Mouse (Mus musculus) E14TG2a.4 (cell line): ENCODE results near the gene Zfp598.
A peak's percentile ranks its signal among the peaks of the same experiment; 100 is the strongest.
"Not testable (repeated sequence)": the region's sequence is repeated elsewhere in the genome, so short reads cannot be mapped to it uniquely, and the experiment has no call there.

ENCODE experiments used
- H3K27me3 ChIP-seq: 2 replicates; pipeline ENCODE4 v1.6.1; 2014; ENCODE audit warnings: low read length, control low read depth; ENCODE audit not compliant: insufficient read depth
- H3K36me3 ChIP-seq: 2 replicates; pipeline ENCODE4 v1.6.1; 2014; ENCODE audit warnings: low read length, control low read depth; ENCODE audit not compliant: insufficient read depth
- H3K4me1 ChIP-seq: replicated peaks from 2 replicates; pipeline ENCODE4 v1.6.1; 2014; ENCODE audit warnings: low read depth, low read length, control low read depth
- H3K4me3 ChIP-seq: replicated peaks from 2 replicates; pipeline ENCODE4 v1.5.1; 2014; ENCODE audit warnings: mild to moderate bottlenecking, low read length
- H3K9me3 ChIP-seq: 2 replicates; pipeline ENCODE4 v1.6.1; 2014; ENCODE audit warnings: low read length, control low read depth
- CTCF ChIP-seq: conservative IDR thresholded peaks from 2 replicates; pipeline ENCODE4 v1.5.1; 2014; ENCODE audit warnings: low read length
- NANOG ChIP-seq: IDR thresholded peaks from 2 replicates; pipeline ENCODE4 v1.6.1; 2014; ENCODE audit warnings: borderline replicate concordance, low read length, mixed read lengths
- POU5F1 ChIP-seq: IDR thresholded peaks from 2 replicates; pipeline ENCODE4 v1.6.1; 2014; ENCODE audit warnings: low read length, borderline replicate concordance

The Zfp598 gene

DNA sequence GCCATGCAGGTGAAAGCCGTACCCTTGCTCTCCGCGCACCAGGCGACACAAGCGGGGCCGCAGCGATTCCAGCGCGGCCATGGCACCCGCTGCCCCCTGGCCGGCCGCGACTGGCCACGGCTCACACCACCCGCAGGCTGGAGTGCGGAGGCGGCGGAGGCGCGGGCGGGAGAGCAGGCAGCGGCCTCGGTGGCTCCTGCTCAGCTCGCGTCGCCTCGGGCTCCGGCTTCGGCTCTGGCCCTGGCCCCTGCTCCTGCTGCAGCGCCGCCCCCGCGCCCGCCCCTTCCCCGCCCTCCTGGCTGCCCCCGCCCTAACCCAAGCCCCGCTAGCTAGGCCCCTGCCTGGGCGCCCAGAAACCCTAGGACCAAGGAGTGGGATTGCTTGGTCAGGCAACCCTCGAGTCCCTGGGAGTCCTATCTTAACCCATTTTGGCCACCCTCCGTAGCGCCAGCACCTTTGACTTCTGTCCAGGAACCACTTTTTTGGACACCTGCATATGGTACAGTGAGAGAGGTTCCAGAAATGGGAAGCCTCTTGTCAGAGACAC lies 19.3 kb upstream of the Zfp598 start, which contains the start of gene Slc9a3r2:
Gene Slc9a3r2, minus strand, starts transcription at position 258 of the 547 bp plus-strand sequence.
- Histone ChIP-seq H3K4me1 (peaks cover 60% of the 10 kb centered on the region), H3K27me3 (peaks cover 53% of the 10 kb centered on the region), H3K36me3 (no peaks in the 10 kb centered on the region)

DNA sequence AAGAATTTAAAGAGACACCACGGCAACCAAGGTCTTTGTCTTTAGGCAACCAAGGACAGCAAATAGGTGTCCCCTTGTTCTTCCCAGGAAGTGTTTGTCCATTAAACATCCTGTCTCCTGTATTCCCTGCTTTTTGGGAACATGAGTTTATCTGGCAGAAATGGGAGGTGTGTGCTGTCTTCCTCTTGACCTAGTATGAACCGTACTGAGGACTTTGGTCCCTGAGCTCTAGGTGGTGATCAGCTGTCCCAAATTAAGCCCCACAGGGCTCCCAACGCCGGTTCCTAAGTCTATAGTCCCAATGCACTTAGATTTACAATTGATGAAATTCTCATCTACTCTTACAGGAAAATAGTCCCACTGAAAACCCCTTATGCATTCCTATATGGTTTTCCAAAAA lies 18.7 kb upstream of the Zfp598 start:
- Histone ChIP-seq H3K36me3 (no peaks in the 10 kb centered on the region), H3K27me3 (peaks cover 54% of the 10 kb centered on the region), H3K4me1 (peaks cover 54% of the 10 kb centered on the region), H3K4me3 (peak overlapping the region; percentile 90), H3K9me3 (no peaks in the 10 kb centered on the region)
- TF ChIP-seq POU5F1, result no peak
- no peak for TF ChIP-seq NANOG
- no peak for TF ChIP-seq CTCF

More for the DNA sequence above, 19.3 kb upstream of the Zfp598 start, which contains the start of gene Slc9a3r2:
- H3K4me3 ChIP-seq, result peak within 1 kb of the TSS; percentile 90
- TF ChIP-seq CTCF (no peak), POU5F1 (no peak), NANOG (no peak)
- H3K9me3 ChIP-seq, result no peaks in the 10 kb centered on the region

DNA sequence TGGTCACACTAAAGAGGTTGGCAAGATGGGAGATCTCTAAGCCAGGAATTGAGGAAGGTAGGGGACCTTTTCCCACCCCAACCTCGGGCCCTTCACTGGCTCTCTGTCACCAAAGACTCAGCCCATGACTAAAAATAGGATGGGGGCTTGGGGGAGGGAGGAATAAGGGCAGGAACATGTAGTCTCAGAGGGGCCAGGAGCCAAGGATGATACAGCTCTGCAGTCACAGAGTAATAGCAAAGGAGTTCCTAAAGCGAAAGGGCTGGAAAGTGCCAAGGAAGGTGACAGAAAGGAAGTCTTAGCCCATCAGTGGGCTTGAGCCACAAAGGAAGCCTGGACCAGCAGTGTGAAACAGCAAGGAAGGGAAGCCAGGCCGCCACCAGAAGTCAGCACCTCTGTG lies 17.7 kb upstream of the Zfp598 start:
- Histone ChIP-seq H3K27me3 (peaks cover 62% of the 10 kb centered on the region), H3K4me3 (no peak overlapping the region)

DNA sequence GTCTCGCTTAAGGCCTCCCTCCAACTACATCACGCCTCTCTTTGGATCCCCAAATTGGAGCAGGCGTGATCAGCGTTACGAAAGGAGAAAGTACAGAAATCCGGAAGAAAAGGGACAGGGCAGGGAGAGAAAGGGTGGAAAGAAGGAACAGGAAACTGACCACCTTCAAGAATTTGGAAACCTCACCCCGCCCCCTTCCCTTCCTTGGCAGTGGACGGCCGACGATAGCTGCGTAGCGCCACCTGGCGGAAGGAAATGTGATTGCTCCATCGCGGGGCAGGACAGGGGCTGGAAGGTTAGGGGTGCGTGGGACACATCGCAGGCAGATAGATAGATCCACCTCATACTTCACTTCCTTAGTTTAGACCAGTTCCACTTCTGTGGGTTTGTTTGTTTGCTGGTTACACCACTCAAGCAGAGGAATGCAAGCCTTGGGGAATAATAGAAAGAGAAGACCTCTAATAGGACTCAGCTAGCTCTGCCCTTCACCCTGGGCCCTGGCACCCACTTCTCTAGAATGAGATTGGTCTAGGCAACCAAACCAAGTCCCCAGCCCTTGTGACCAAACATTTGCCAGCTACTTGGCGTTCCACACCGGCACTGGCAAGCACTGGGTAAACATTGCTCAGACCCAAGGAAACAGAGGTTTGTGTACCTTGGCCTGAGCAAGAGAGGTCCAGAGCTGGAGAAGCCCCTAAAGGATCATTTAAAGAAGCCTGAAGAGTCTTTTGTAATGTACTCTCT lies 15.3 kb upstream of the Zfp598 start:
- Histone ChIP-seq H3K27me3 (peaks cover 74% of the 10 kb centered on the region), H3K4me3 (0 out of 2 replicates have a peak overlapping the region, but pooled peaks have one; percentile 14), H3K4me1 (peaks cover 43% of the 10 kb centered on the region), H3K9me3 (no peaks in the 10 kb centered on the region), H3K36me3 (no peaks in the 10 kb centered on the region)
- no peak for TF ChIP-seq NANOG
- TF ChIP-seq CTCF, result peak; percentile 12; the same call in 1 of the 2 replicates

More for the DNA sequence above, 17.7 kb upstream of the Zfp598 start:
- Histone ChIP-seq H3K9me3 (no peaks in the 10 kb centered on the region), H3K4me1 (peaks cover 45% of the 10 kb centered on the region), H3K36me3 (no peaks in the 10 kb centered on the region)
- TF ChIP-seq NANOG (no peak), POU5F1 (no peak), CTCF (no peak)

DNA sequence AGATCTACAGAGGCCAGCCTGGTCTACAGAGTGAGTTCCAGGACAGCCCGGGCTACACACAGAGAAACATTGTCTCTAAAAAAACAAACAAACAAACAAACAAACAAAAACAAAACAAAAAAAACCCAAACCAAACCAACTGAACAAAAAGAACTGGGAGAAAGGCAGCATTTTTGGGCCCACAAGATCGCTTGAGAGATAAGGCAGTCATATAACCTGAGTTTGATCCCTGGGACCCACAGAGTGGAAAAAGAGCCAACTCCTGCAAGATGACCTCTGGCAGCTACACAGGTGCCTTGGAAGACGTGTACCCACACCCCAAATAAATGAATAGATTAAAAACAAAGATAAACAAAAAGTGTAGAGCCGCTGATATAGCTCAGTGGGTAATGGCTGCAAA lies 14.5 kb upstream of the Zfp598 start:
- Histone ChIP-seq H3K9me3 (no peaks in the 10 kb centered on the region), H3K27me3 (peaks cover 72% of the 10 kb centered on the region), H3K4me3 (no peak overlapping the region), H3K4me1 (peaks cover 38% of the 10 kb centered on the region), H3K36me3 (no peaks in the 10 kb centered on the region)
- TF ChIP-seq CTCF (no peak), NANOG (no peak), POU5F1 (no peak)

DNA sequence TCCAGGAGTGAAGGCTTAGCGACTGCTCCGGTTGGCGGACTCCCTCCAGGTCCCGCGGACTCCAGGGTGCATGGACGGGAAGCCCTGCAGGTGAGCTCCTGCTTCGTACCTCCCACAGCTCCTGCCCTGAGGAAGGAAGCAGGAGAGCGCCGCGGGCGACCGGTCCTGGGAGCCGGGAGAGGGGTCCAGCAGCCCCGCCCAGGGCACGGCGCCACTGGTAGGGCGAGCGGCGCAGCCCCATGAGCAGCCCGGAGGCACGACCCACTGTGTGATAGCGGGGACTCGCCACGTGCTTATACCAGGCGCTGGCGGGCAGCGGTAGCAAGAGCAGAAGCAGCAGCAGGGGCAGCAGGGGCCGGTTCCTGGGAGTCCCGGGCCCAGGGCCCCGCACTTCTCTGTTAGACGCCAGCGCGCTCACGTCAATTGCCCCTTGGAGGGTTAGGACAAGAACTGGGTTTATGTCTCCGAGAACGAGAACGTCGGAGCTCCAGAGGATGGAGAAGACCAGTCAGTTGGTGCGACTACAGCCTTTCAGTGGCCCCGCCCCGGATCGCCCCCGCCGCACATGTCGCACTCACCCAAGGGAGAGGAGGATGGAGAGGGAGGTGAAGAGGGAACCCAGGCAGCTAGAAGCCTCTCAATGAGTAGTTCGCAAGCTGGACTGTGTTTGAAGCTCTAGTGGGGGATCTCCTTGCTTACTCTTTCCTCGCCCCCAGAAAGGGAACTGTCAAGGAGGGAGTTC lies 11.3 kb upstream of the Zfp598 start, which contains the start of gene Npw:
Gene Npw, minus strand, starts transcription at position 441 of the 742 bp plus-strand sequence.
- Histone ChIP-seq H3K27me3 (peaks cover 53% of the 10 kb centered on the region), H3K4me3 (peak within 1 kb of the TSS; percentile 83), H3K9me3 (no peaks in the 10 kb centered on the region), H3K4me1 (peaks cover 31% of the 10 kb centered on the region), H3K36me3 (no peaks in the 10 kb centered on the region)
- TF ChIP-seq NANOG, result no peak
- TF ChIP-seq CTCF, result no peak
- no peak for TF ChIP-seq POU5F1

DNA sequence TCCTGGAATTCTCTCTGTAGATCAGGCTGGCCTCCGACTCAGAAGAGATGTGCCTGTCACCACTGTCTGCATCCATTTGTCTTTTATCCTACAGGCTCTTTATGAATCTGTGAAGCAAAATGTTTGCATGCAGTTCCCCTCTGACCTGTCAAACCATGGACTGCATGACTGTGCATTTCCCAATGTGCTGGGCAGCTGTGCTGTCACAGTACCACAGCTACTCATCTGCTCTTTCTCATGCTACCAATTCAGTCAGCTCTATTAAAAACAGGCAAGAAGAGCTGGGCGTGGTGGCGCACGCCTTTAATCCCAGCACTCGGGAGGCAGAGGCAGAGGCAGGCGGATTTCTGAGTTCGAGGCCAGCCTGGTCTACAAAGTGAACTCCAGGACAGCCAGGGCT lies 2.5 kb upstream of the Zfp598 start:
- H3K9me3 ChIP-seq, H3K4me3 ChIP-seq, H3K36me3 ChIP-seq, H3K27me3 ChIP-seq: not testable (repeated sequence)
- peaks cover 38% of the 10 kb centered on the region for H3K4me1 ChIP-seq

DNA sequence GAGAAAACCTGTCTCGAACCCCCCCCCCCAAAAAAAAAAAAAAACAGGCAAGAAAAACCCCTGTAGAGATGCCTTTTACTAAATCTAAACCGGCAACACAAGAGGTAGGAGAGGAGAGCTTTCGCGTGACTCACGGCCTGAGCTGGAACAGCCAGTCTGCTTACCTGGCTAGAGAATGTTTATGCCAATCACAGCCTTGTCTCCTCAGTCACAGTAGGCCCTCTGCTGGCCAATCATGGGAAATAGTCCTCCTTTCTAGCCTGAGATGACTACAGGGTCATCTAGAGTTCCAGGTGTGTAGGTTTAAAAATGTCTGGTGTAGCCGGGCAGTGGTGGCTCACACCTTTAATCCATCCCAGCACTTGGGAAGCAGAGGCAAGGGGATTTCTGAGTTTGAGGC lies 2.1 kb upstream of the Zfp598 start:
- Histone ChIP-seq H3K27me3 (no peaks in the 10 kb centered on the region), H3K4me3 (no peak overlapping the region), H3K36me3 (0 out of 2 replicates have a peak, but pooled peaks cover 7% of the 10 kb centered on the region), H3K9me3 (no peaks in the 10 kb centered on the region), H3K4me1 (peaks cover 43% of the 10 kb centered on the region)
- TF ChIP-seq NANOG (no peak), POU5F1 (no peak), CTCF (peak; percentile 60)

DNA sequence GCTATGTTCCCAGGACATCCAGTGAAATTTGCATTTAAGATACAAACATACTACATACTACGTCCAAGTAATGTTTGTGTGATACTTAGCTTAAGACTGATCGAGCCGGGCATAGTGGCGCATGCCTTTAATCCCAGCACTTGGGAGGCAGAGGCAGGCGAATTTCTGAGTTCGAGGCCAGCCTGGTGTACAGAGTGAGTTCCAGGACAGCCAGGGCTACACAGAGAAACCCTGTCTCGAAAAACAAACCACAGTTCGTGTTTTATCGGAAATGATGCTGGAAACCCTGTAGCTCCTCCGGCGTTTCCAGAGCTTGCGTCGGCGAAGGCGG lies 308 bp upstream of the Zfp598 start:
- Histone ChIP-seq H3K36me3 (peaks cover 19% of the 10 kb centered on the region), H3K4me1 (peaks cover 59% of the 10 kb centered on the region), H3K4me3 (peak overlapping the region; percentile 94)
- H3K27me3 ChIP-seq, H3K9me3 ChIP-seq: not testable (repeated sequence)
